Comparison of ENCODE assay signal across 9 mouse cellular contexts in genomic region chr11:95010841-95011403, GRCm38 (mm10). TPM values are rescaled to one million over a fixed set of nuclear protein-coding genes. Genes with fewer than 3 reads are reported as not detected.
DNase-seq lines count a peak whose midpoint lies in the region; ATAC-seq and TF ChIP-seq lines count a peak whose summit lies in the region.
"Not testable (repeated sequence)": the region's sequence is repeated elsewhere in the genome, so short reads cannot be mapped to it uniquely, and the experiment has no call there.
"Had no signal": no experiment of that assay in that cellular context is flagged by ENCODE, and none has a peak within 500 bp of the region (broad histone marks: within the 10 kb centered on the region; RNA-seq: fewer than 3 reads in every experiment).

No protein-coding gene starts in this region.

- not testable (repeated sequence) for TF ChIP-seq CTCF in stomach, postnatal 0 days (IDR thresholded peaks at IDR 0.05; ENCODE audit: low read depth)

- H3K36me3 ChIP-seq in embryonic facial prominence, embryonic 11.5 days (replicated peaks; ENCODE audit: control insufficient read depth, insufficient read depth, low read depth, low read length); heart, embryonic 16.5 days (ENCODE audit: control insufficient read depth, insufficient read depth); intestine, embryonic 16.5 days (ENCODE audit: control insufficient read depth, insufficient read depth, low read length); lung, embryonic 16.5 days (ENCODE audit: control insufficient read depth, insufficient read depth, low read length); neural tube, embryonic 11.5 days (ENCODE audit: control insufficient read depth, insufficient read depth, low read length); stomach, postnatal 0 days (ENCODE audit: control insufficient read depth, insufficient read depth, low read length): not testable (repeated sequence)
- H3K36me3 ChIP-seq in forebrain, embryonic 13.5 days (ENCODE audit: poor library complexity, severe bottlenecking): peaks cover 24% of the 10 kb centered on the region
- peaks cover 21% of the 10 kb centered on the region for H3K36me3 ChIP-seq in limb, embryonic 14.5 days (ENCODE audit: control insufficient read depth, insufficient read depth, low read length)

- peak overlapping the region; percentile 78 for H3K4me3 ChIP-seq in embryonic facial prominence, embryonic 11.5 days (ENCODE audit: low read depth, low read length)
- peak overlapping the region; percentile 95 for H3K4me3 ChIP-seq in forebrain, embryonic 13.5 days
- peak overlapping the region; percentile 64 for H3K4me3 ChIP-seq in heart, embryonic 16.5 days (ENCODE audit: low read length)
- H3K4me3 ChIP-seq in intestine, embryonic 16.5 days (ENCODE audit: low read length): peak overlapping the region; percentile 65
- peak overlapping the region; percentile 85 for H3K4me3 ChIP-seq in limb, embryonic 14.5 days (replicated peaks; ENCODE audit: low read length)
- H3K4me3 ChIP-seq in lung, embryonic 16.5 days (ENCODE audit: low read length): peak overlapping the region; percentile 73
- peak overlapping the region; percentile 59 for H3K4me3 ChIP-seq in neural tube, embryonic 11.5 days (ENCODE audit: low read depth, low read length)
- H3K4me3 ChIP-seq in stomach, postnatal 0 days (ENCODE audit: low read depth, low read length): peak overlapping the region; percentile 56

- not testable (repeated sequence) for TF ChIP-seq POLR2A in limb, embryonic 14.5 days (IDR thresholded peaks at IDR 0.05; ENCODE audit: borderline replicate concordance, extremely low read depth, insufficient read depth, insufficient read length)

- ATAC-seq in embryonic facial prominence, embryonic 11.5 days (replicated peaks; ENCODE audit: insufficient number of reproducible peaks, low FRiP score, low TSS enrichment, low read depth); forebrain, embryonic 13.5 days; heart, embryonic 16.5 days (replicated peaks; ENCODE audit: extremely low read depth, insufficient read depth, low FRiP score); intestine, embryonic 16.5 days; limb, embryonic 14.5 days (ENCODE audit: low FRiP score, low read depth); lung, embryonic 16.5 days (ENCODE audit: low read depth); neural tube, embryonic 11.5 days (ENCODE audit: insufficient read depth, low FRiP score, low TSS enrichment); stomach, postnatal 0 days (ENCODE audit: low FRiP score, low TSS enrichment): not testable (repeated sequence)

- 9% methylated on average over 3 of the region's 4 CpGs for WGBS in embryonic facial prominence, embryonic 11.5 days
- WGBS in forebrain, embryonic 13.5 days: 9% methylated on average over 3 of the region's 4 CpGs
- 16% methylated on average over 3 of the region's 4 CpGs for whole genome bisulfite sequencing in heart, embryonic 16.5 days
- WGBS in intestine, embryonic 16.5 days: 19% methylated on average over 4 of the region's 4 CpGs
- 9% methylated on average over 4 of the region's 4 CpGs for WGBS in limb, embryonic 14.5 days
- 7% methylated on average over 4 of the region's 4 CpGs for WGBS in lung, embryonic 16.5 days
- 19% methylated on average over 4 of the region's 4 CpGs for WGBS in neural tube, embryonic 11.5 days
- WGBS in stomach, postnatal 0 days: 17% methylated on average over 4 of the region's 4 CpGs

- peak overlapping the region; percentile 69 for H3K4me2 ChIP-seq in embryonic facial prominence, embryonic 11.5 days (ENCODE audit: low read depth, low read length)
- H3K4me2 ChIP-seq in forebrain, embryonic 13.5 days: peak overlapping the region; percentile 91
- peak overlapping the region; percentile 73 for H3K4me2 ChIP-seq in heart, embryonic 16.5 days (ENCODE audit: low read depth, low read length)
- H3K4me2 ChIP-seq in intestine, embryonic 16.5 days (ENCODE audit: low read depth, low read length): peak overlapping the region; percentile 85
- H3K4me2 ChIP-seq in limb, embryonic 14.5 days (replicated peaks; ENCODE audit: low read depth, low read length, severe bottlenecking): peak overlapping the region; percentile 90
- peak overlapping the region; percentile 92 for H3K4me2 ChIP-seq in lung, embryonic 16.5 days (ENCODE audit: low read depth, low read length)
- peak overlapping the region; percentile 58 for H3K4me2 ChIP-seq in neural tube, embryonic 11.5 days (ENCODE audit: low read depth)
- peak overlapping the region; percentile 75 for H3K4me2 ChIP-seq in stomach, postnatal 0 days (replicated peaks; ENCODE audit: low read depth)

- H3K27me3 ChIP-seq in embryonic facial prominence, embryonic 11.5 days (ENCODE audit: control insufficient read depth, insufficient read depth, low read length); forebrain, embryonic 13.5 days; heart, embryonic 16.5 days (ENCODE audit: control insufficient read depth, insufficient read depth, low read length); intestine, embryonic 16.5 days (replicated peaks; ENCODE audit: control insufficient read depth, insufficient read depth, low read length); limb, embryonic 14.5 days (ENCODE audit: control insufficient read depth, insufficient read depth, low read length); lung, embryonic 16.5 days (ENCODE audit: control insufficient read depth, insufficient read depth, low read depth, low read length); neural tube, embryonic 11.5 days (ENCODE audit: control insufficient read depth, insufficient read depth, low read length); stomach, postnatal 0 days (ENCODE audit: control insufficient read depth, insufficient read depth, low read length): not testable (repeated sequence)

- not testable (repeated sequence) for DNase-seq in embryonic facial prominence, embryonic 11.5 days (ENCODE audit: low spot score); limb, embryonic 14.5 days (ENCODE audit: low spot score); neural tube, embryonic 11.5 days (ENCODE audit: low spot score); stomach, postnatal 0 days (ENCODE audit: low spot score)

- peak overlapping the region; percentile 88 for H3K9ac ChIP-seq in embryonic facial prominence, embryonic 11.5 days (replicated peaks; ENCODE audit: low read length)
- peak overlapping the region; percentile 99 for H3K9ac ChIP-seq in forebrain, embryonic 13.5 days
- H3K9ac ChIP-seq in heart, embryonic 16.5 days (ENCODE audit: low read length): not testable (repeated sequence)
- H3K9ac ChIP-seq in intestine, embryonic 16.5 days (ENCODE audit: low read depth, low read length): peak overlapping the region; percentile 41; the same call in 1 of the 2 replicates
- H3K9ac ChIP-seq in limb, embryonic 14.5 days (ENCODE audit: low read depth, low read length, severe bottlenecking): peak overlapping the region; percentile 90
- peak overlapping the region; percentile 5; the same call in 1 of the 2 replicates for H3K9ac ChIP-seq in lung, embryonic 16.5 days (ENCODE audit: low read length)
- H3K9ac ChIP-seq in neural tube, embryonic 11.5 days (ENCODE audit: low read length): peak overlapping the region; percentile 84
- peak overlapping the region; percentile 52; the same call in 1 of the 2 replicates for H3K9ac ChIP-seq in stomach, postnatal 0 days (ENCODE audit: low read length)

- H3K9me3 ChIP-seq in embryonic facial prominence, embryonic 11.5 days (replicated peaks; ENCODE audit: control insufficient read depth, low read length); forebrain, embryonic 13.5 days (replicated peaks); heart, embryonic 16.5 days (replicated peaks; ENCODE audit: control insufficient read depth, low read length); intestine, embryonic 16.5 days (ENCODE audit: control insufficient read depth, low read length); limb, embryonic 14.5 days (ENCODE audit: control insufficient read depth, low read length); lung, embryonic 16.5 days (ENCODE audit: control insufficient read depth, low read length); neural tube, embryonic 11.5 days (ENCODE audit: control insufficient read depth, low read length); stomach, postnatal 0 days (ENCODE audit: control insufficient read depth, low read length): not testable (repeated sequence)

- TF ChIP-seq EP300 in stomach, postnatal 0 days (optimal IDR thresholded peaks at IDR 0.05): not testable (repeated sequence)

- not testable (repeated sequence) for H3K27ac ChIP-seq in embryonic facial prominence, embryonic 11.5 days (replicated peaks; ENCODE audit: low read depth, low read length); heart, embryonic 16.5 days (ENCODE audit: low read length); intestine, embryonic 16.5 days (ENCODE audit: low read length); lung, embryonic 16.5 days (ENCODE audit: low read length); neural tube, embryonic 11.5 days (ENCODE audit: low read depth, low read length); stomach, postnatal 0 days (replicated peaks)
- H3K27ac ChIP-seq in forebrain, embryonic 13.5 days: peak overlapping the region; percentile 97
- peak overlapping the region; percentile 92; the same call in 1 of the 2 replicates for H3K27ac ChIP-seq in limb, embryonic 14.5 days (replicated peaks; ENCODE audit: low read depth, low read length)

- not testable (repeated sequence) for H3K4me1 ChIP-seq in embryonic facial prominence, embryonic 11.5 days (ENCODE audit: control insufficient read depth, insufficient read depth, low read length)
- H3K4me1 ChIP-seq in forebrain, embryonic 13.5 days: peaks cover 73% of the 10 kb centered on the region
- peaks cover 35% of the 10 kb centered on the region for H3K4me1 ChIP-seq in heart, embryonic 16.5 days (ENCODE audit: control insufficient read depth, insufficient read depth, low read length)
- peaks cover 30% of the 10 kb centered on the region for H3K4me1 ChIP-seq in intestine, embryonic 16.5 days (ENCODE audit: control insufficient read depth, insufficient read depth, low read length)
- H3K4me1 ChIP-seq in limb, embryonic 14.5 days (ENCODE audit: control insufficient read depth, insufficient read depth, low read length): peaks cover 43% of the 10 kb centered on the region
- peaks cover 33% of the 10 kb centered on the region for H3K4me1 ChIP-seq in lung, embryonic 16.5 days (replicated peaks; ENCODE audit: control insufficient read depth, insufficient read depth, low read length)
- peaks cover 27% of the 10 kb centered on the region for H3K4me1 ChIP-seq in neural tube, embryonic 11.5 days (ENCODE audit: control insufficient read depth, insufficient read depth, low read length)
- peaks cover 12% of the 10 kb centered on the region; the same call in 1 of the 2 replicates for H3K4me1 ChIP-seq in stomach, postnatal 0 days (replicated peaks; ENCODE audit: control insufficient read depth, insufficient read depth)

RNA-seq across cellular contexts. Expression of gene Samd14, which starts 1.2 kb away (rescaled TPM):
- polyA plus RNA-seq in embryonic facial prominence, embryonic 11.5 days (2014; fragmentation: Nextera tagmentation; extraction: Ambion mirVana): 31.1 and 33.9 TPM in 2 replicates
- 89.2 and 95.0 TPM in 2 replicates for polyA plus RNA-seq in forebrain, embryonic 13.5 days (2015; fragmentation: Nextera tagmentation; extraction: Ambion mirVana)
- polyA plus RNA-seq in heart, embryonic 16.5 days (2015; fragmentation: Nextera tagmentation; extraction: Ambion mirVana): 8.6 and 9.0 TPM in 2 replicates
- polyA plus RNA-seq in intestine, embryonic 16.5 days (2015; fragmentation: Nextera tagmentation; extraction: Ambion mirVana): 13.2 and 13.6 TPM in 2 replicates
- polyA plus RNA-seq in limb, embryonic 14.5 days (2012; rRNA removed): 46.0 and 59.7 TPM in 2 replicates
- polyA plus RNA-seq in limb, embryonic 14.5 days (2014; fragmentation: Nextera tagmentation; extraction: Ambion mirVana): 25.5 and 31.7 TPM in 2 replicates
- polyA plus RNA-seq in lung, embryonic 16.5 days (2015; fragmentation: Nextera tagmentation; extraction: Ambion mirVana): 13.4 and 14.0 TPM in 2 replicates
- polyA plus RNA-seq in neural tube, embryonic 11.5 days (2014; fragmentation: Nextera tagmentation; extraction: Ambion mirVana): 53.1 and 56.2 TPM in 2 replicates
- polyA plus RNA-seq in stomach, postnatal 0 days (2015; fragmentation: Nextera tagmentation; extraction: Ambion mirVana): 6.7 and 7.2 TPM in 2 replicates

RNA-seq across cellular contexts. Expression of gene Ppp1r9b, which starts 20.1 kb away (rescaled TPM):
- polyA plus RNA-seq in embryonic facial prominence, embryonic 11.5 days (2014; fragmentation: Nextera tagmentation; extraction: Ambion mirVana): 9.9 and 10.5 TPM in 2 replicates
- polyA plus RNA-seq in forebrain, embryonic 13.5 days (2015; fragmentation: Nextera tagmentation; extraction: Ambion mirVana): 15.8 and 16.3 TPM in 2 replicates
- polyA plus RNA-seq in heart, embryonic 16.5 days (2015; fragmentation: Nextera tagmentation; extraction: Ambion mirVana): 5.8 and 6.4 TPM in 2 replicates
- 5.2 and 5.6 TPM in 2 replicates for polyA plus RNA-seq in intestine, embryonic 16.5 days (2015; fragmentation: Nextera tagmentation; extraction: Ambion mirVana)
- polyA plus RNA-seq in limb, embryonic 14.5 days (2012; rRNA removed): 32.8 and 34.6 TPM in 2 replicates
- 17.3 and 17.9 TPM in 2 replicates for polyA plus RNA-seq in limb, embryonic 14.5 days (2014; fragmentation: Nextera tagmentation; extraction: Ambion mirVana)
- 8.2 and 8.3 TPM in 2 replicates for polyA plus RNA-seq in lung, embryonic 16.5 days (2015; fragmentation: Nextera tagmentation; extraction: Ambion mirVana)
- 15.3 and 17.0 TPM in 2 replicates for polyA plus RNA-seq in neural tube, embryonic 11.5 days (2014; fragmentation: Nextera tagmentation; extraction: Ambion mirVana)
- polyA plus RNA-seq in stomach, postnatal 0 days (2015; fragmentation: Nextera tagmentation; extraction: Ambion mirVana): 4.9 and 5.4 TPM in 2 replicates

RNA-seq across cellular contexts. Expression of gene Pdk2, which starts 30.2 kb away (rescaled TPM):
- 15.5 and 17.0 TPM in 2 replicates for polyA plus RNA-seq in embryonic facial prominence, embryonic 11.5 days (2014; fragmentation: Nextera tagmentation; extraction: Ambion mirVana)
- polyA plus RNA-seq in forebrain, embryonic 13.5 days (2015; fragmentation: Nextera tagmentation; extraction: Ambion mirVana): 19.7 and 20.2 TPM in 2 replicates
- 141 and 148 TPM in 2 replicates for polyA plus RNA-seq in heart, embryonic 16.5 days (2015; fragmentation: Nextera tagmentation; extraction: Ambion mirVana)
- 42.2 and 48.2 TPM in 2 replicates for polyA plus RNA-seq in intestine, embryonic 16.5 days (2015; fragmentation: Nextera tagmentation; extraction: Ambion mirVana)
- 29.6 and 36.3 TPM in 2 replicates for polyA plus RNA-seq in limb, embryonic 14.5 days (2012; rRNA removed)
- polyA plus RNA-seq in limb, embryonic 14.5 days (2014; fragmentation: Nextera tagmentation; extraction: Ambion mirVana): 34.9 and 38.8 TPM in 2 replicates
- polyA plus RNA-seq in lung, embryonic 16.5 days (2015; fragmentation: Nextera tagmentation; extraction: Ambion mirVana): 37.3 and 43.3 TPM in 2 replicates
- 16.2 and 17.9 TPM in 2 replicates for polyA plus RNA-seq in neural tube, embryonic 11.5 days (2014; fragmentation: Nextera tagmentation; extraction: Ambion mirVana)
- 29.8 and 39.0 TPM in 2 replicates for polyA plus RNA-seq in stomach, postnatal 0 days (2015; fragmentation: Nextera tagmentation; extraction: Ambion mirVana)

RNA-seq across cellular contexts. Expression of gene Sgca, which starts 34.8 kb away (rescaled TPM):
- 0.38 and 0.84 TPM in 2 replicates for polyA plus RNA-seq in embryonic facial prominence, embryonic 11.5 days (2014; fragmentation: Nextera tagmentation; extraction: Ambion mirVana)
- polyA plus RNA-seq in forebrain, embryonic 13.5 days (2015; fragmentation: Nextera tagmentation; extraction: Ambion mirVana): not detected in 2 replicates
- polyA plus RNA-seq in heart, embryonic 16.5 days (2015; fragmentation: Nextera tagmentation; extraction: Ambion mirVana): 27.9 and 29.4 TPM in 2 replicates
- polyA plus RNA-seq in intestine, embryonic 16.5 days (2015; fragmentation: Nextera tagmentation; extraction: Ambion mirVana): 0.26 and 0.36 TPM in 2 replicates
- 19.4 and 32.9 TPM in 2 replicates for polyA plus RNA-seq in limb, embryonic 14.5 days (2012; rRNA removed)
- 9.1 and 10.2 TPM in 2 replicates for polyA plus RNA-seq in limb, embryonic 14.5 days (2014; fragmentation: Nextera tagmentation; extraction: Ambion mirVana)
- 1.3 and 1.4 TPM in 2 replicates for polyA plus RNA-seq in lung, embryonic 16.5 days (2015; fragmentation: Nextera tagmentation; extraction: Ambion mirVana)
- 1.9 and 2.2 TPM in 2 replicates for polyA plus RNA-seq in neural tube, embryonic 11.5 days (2014; fragmentation: Nextera tagmentation; extraction: Ambion mirVana)
- polyA plus RNA-seq in stomach, postnatal 0 days (2015; fragmentation: Nextera tagmentation; extraction: Ambion mirVana): 0.47 and 0.80 TPM in 2 replicates

RNA-seq across cellular contexts. Expression of gene Hils1, which starts 43.5 kb away (rescaled TPM):
- polyA plus RNA-seq in embryonic facial prominence, embryonic 11.5 days (2014; fragmentation: Nextera tagmentation; extraction: Ambion mirVana): not detected in 2 replicates
- not detected in 2 replicates for polyA plus RNA-seq in forebrain, embryonic 13.5 days (2015; fragmentation: Nextera tagmentation; extraction: Ambion mirVana)
- 0.33 TPM in 1 of 2 replicates, not detected in the other for polyA plus RNA-seq in heart, embryonic 16.5 days (2015; fragmentation: Nextera tagmentation; extraction: Ambion mirVana)
- polyA plus RNA-seq in intestine, embryonic 16.5 days (2015; fragmentation: Nextera tagmentation; extraction: Ambion mirVana): not detected in 2 replicates
- polyA plus RNA-seq in limb, embryonic 14.5 days (2012; rRNA removed): 0.41 and 0.58 TPM in 2 replicates
- polyA plus RNA-seq in limb, embryonic 14.5 days (2014; fragmentation: Nextera tagmentation; extraction: Ambion mirVana): 0.29 TPM in 1 of 2 replicates, not detected in the other
- not detected in 2 replicates for polyA plus RNA-seq in lung, embryonic 16.5 days (2015; fragmentation: Nextera tagmentation; extraction: Ambion mirVana)
- not detected in 2 replicates for polyA plus RNA-seq in neural tube, embryonic 11.5 days (2014; fragmentation: Nextera tagmentation; extraction: Ambion mirVana)
- not detected in 2 replicates for polyA plus RNA-seq in stomach, postnatal 0 days (2015; fragmentation: Nextera tagmentation; extraction: Ambion mirVana)
- polyA plus RNA-seq: adrenal gland, adult 2 months had no signal
